Mouse (Mus musculus) liver, postnatal 0 days (tissue): ENCODE measurements at regions not wholly inside any gene's neighbourhood (a gene's known extent, or its start where the extent isn't known, plus 50 kb on each side); places are given as distances from the start of the nearest gene placed in this dataset.

Experiments
- ATAC-seq: fragments of 200-750 bp; cut with Nextera tagmentation; 2 replicates; pipeline ENCODE4 v1.8.0; 2017; ENCODE audit warnings: mild to moderate bottlenecking, moderate library complexity
- DNase-seq: peaks from one replicate; pipeline ENCODE4 v3.0.0-alpha.2; 2016
- H3K27ac ChIP-seq: fragments of 300-500 bp; sonication (generic); 2 replicates; pipeline ENCODE4 v1.5.1; 2014; ENCODE audit warnings: antibody characterized with exemption, moderate library complexity, mild to moderate bottlenecking, low read depth
- H3K27me3 ChIP-seq: fragments of 300-500 bp; sonication (generic); 2 replicates; pipeline ENCODE4 v1.6.1; 2014; ENCODE audit warnings: low read length, control low read depth, mixed read lengths; ENCODE audit not compliant: insufficient read depth
- H3K36me3 ChIP-seq: fragments of 300-500 bp; sonication (generic); replicated peaks from 2 replicates; pipeline ENCODE4 v1.6.1; 2014; ENCODE audit warnings: mild to moderate bottlenecking, control low read depth, low read length, moderate library complexity, mixed read lengths; ENCODE audit not compliant: insufficient read depth
- H3K4me1 ChIP-seq: fragments of 300-500 bp; sonication (generic); 2 replicates; pipeline ENCODE4 v1.6.1; 2014; ENCODE audit warnings: antibody characterized with exemption, mild to moderate bottlenecking, control low read depth; ENCODE audit not compliant: insufficient read depth
- H3K4me2 ChIP-seq: fragments of 300-500 bp; sonication (generic); 2 replicates; pipeline ENCODE4 v1.6.1; 2014; ENCODE audit warnings: low read depth, mild to moderate bottlenecking, low read length, moderate library complexity, mixed read lengths
- H3K4me3 ChIP-seq: fragments of 300-500 bp; sonication (generic); 2 replicates; pipeline ENCODE4 v1.5.1; 2014; ENCODE audit warnings: low read depth, low read length
- H3K9ac ChIP-seq: fragments of 300-500 bp; sonication (generic); replicated peaks from 2 replicates; pipeline ENCODE4 v1.6.1; 2014; ENCODE audit warnings: mild to moderate bottlenecking, moderate library complexity
- H3K9me3 ChIP-seq: fragments of 300-500 bp; sonication (generic); 2 replicates; pipeline ENCODE4 v1.6.1; 2016; ENCODE audit warnings: mild to moderate bottlenecking, control low read depth, low read length, mixed read lengths
- CTCF ChIP-seq: sonication (generic); IDR thresholded peaks from 2 replicates; pipeline ENCODE4 v1.5.1; 2016; ENCODE audit warnings: antibody characterized with exemption, low read depth
- EP300 ChIP-seq: IDR thresholded peaks from 2 replicates; pipeline ENCODE4 v1.6.1; 2016; ENCODE audit warnings: antibody characterized with exemption, low read depth, mild to moderate bottlenecking
- WGBS: fragments of 180-500 bp; shearing (Covaris S2); extraction: QIAGEN DNeasy Blood & Tissue Kit; methylation state at CpG from one replicate; pipeline ENCODE4 v1.1.7; 2014; ENCODE audit not compliant: insufficient replicate concordance; 5-methylcytosine and 5-hydroxymethylcytosine counted together

- Histone ChIP-seq H3K9me3 (no peaks in the 10 kb centered on the region), H3K4me3 (no peak overlapping the region), H3K4me2 (no peak overlapping the region), H3K4me1 (no peaks in the 10 kb centered on the region), H3K27ac (no peak overlapping the region), H3K36me3 (no peaks in the 10 kb centered on the region), H3K9ac (no peak overlapping the region), H3K27me3 (no peaks in the 10 kb centered on the region)
- ATAC-seq (no peak), DNase-seq (no peak)
- TF ChIP-seq EP300: no peak
- no peak for TF ChIP-seq CTCF
- 68% methylated on average over 9 of the region's 9 CpGs for WGBS
These were observed 277.2 kb upstream of the Tshz3 start for GRCm38 (mm10) chr7:36420741-36421140.

- no peak overlapping the region for H3K4me2 ChIP-seq
- H3K27me3 ChIP-seq: no peaks in the 10 kb centered on the region
- H3K36me3 ChIP-seq: no peaks in the 10 kb centered on the region
- no peak for ATAC-seq
- no peak overlapping the region for H3K27ac ChIP-seq
- H3K9me3 ChIP-seq: no peaks in the 10 kb centered on the region
- no peak for DNase-seq
- TF ChIP-seq EP300 (no peak), CTCF (no peak)
- 59% methylated on average over 6 of the region's 6 CpGs for WGBS
- H3K4me3 ChIP-seq: no peak overlapping the region
- H3K9ac ChIP-seq: no peak overlapping the region
- H3K4me1 ChIP-seq: no peaks in the 10 kb centered on the region
These were observed 248.6 kb upstream of the Tshz3 start for GRCm38 (mm10) chr7:36449181-36449915.

GRCm38 (mm10) chr7:36453816-36454215 is 244.1 kb upstream of the Tshz3 start:
- TF ChIP-seq CTCF: no peak
- TF ChIP-seq EP300: no peak
- H3K4me1 ChIP-seq: no peaks in the 10 kb centered on the region
- DNase-seq: no peak
- H3K9me3 ChIP-seq: no peaks in the 10 kb centered on the region
- no peak overlapping the region for H3K9ac ChIP-seq
- no peak overlapping the region for H3K4me3 ChIP-seq
- H3K27ac ChIP-seq: no peak overlapping the region
- H3K27me3 ChIP-seq: no peaks in the 10 kb centered on the region
- H3K36me3 ChIP-seq: no peaks in the 10 kb centered on the region
- peak; percentile 70 for ATAC-seq
- WGBS: 62% methylated on average over 4 of the region's 4 CpGs
- no peak overlapping the region for H3K4me2 ChIP-seq

- no peak for DNase-seq
- no peaks in the 10 kb centered on the region for H3K4me1 ChIP-seq
- no peak overlapping the region for H3K4me2 ChIP-seq
- H3K9me3 ChIP-seq: no peaks in the 10 kb centered on the region
- no peak overlapping the region for H3K27ac ChIP-seq
- no peaks in the 10 kb centered on the region for H3K27me3 ChIP-seq
- 85% methylated on average over 6 of the region's 6 CpGs for WGBS
- TF ChIP-seq CTCF (no peak), EP300 (no peak)
- no peak for ATAC-seq
- no peak overlapping the region for H3K9ac ChIP-seq
- H3K4me3 ChIP-seq: no peak overlapping the region
- H3K36me3 ChIP-seq: no peaks in the 10 kb centered on the region
These were observed 241.8 kb upstream of the Tshz3 start for GRCm38 (mm10) chr7:36456080-36456479.

- Histone ChIP-seq H3K4me3 (no peak overlapping the region), H3K9ac (no peak overlapping the region), H3K36me3 (no peaks in the 10 kb centered on the region), H3K27ac (no peak overlapping the region), H3K4me2 (no peak overlapping the region), H3K4me1 (no peaks in the 10 kb centered on the region), H3K27me3 (no peaks in the 10 kb centered on the region), H3K9me3 (no peaks in the 10 kb centered on the region)
- DNase-seq (no peak), ATAC-seq (no peak)
- TF ChIP-seq EP300 (no peak), CTCF (no peak)
- 70% methylated on average over 5 of the region's 5 CpGs for WGBS
These were observed 235.5 kb upstream of the Tshz3 start for GRCm38 (mm10) chr7:36462422-36462833.

GRCm38 (mm10) chr7:36469386-36469785 is 228.5 kb upstream of the Tshz3 start:
- H3K4me1 ChIP-seq: no peaks in the 10 kb centered on the region
- H3K9me3 ChIP-seq: no peaks in the 10 kb centered on the region
- DNase-seq: no peak
- no peak for ATAC-seq
- no peak overlapping the region for H3K27ac ChIP-seq
- no peak overlapping the region for H3K4me2 ChIP-seq
- no peaks in the 10 kb centered on the region for H3K36me3 ChIP-seq
- H3K27me3 ChIP-seq: no peaks in the 10 kb centered on the region
- no peak overlapping the region for H3K4me3 ChIP-seq
- TF ChIP-seq EP300 (no peak), CTCF (no peak)
- H3K9ac ChIP-seq: no peak overlapping the region

GRCm38 (mm10) chr7:36473532-36473931 is 224.4 kb upstream of the Tshz3 start:
- no peak overlapping the region for H3K27ac ChIP-seq
- no peak overlapping the region for H3K9ac ChIP-seq
- H3K4me2 ChIP-seq: no peak overlapping the region
- H3K27me3 ChIP-seq: no peaks in the 10 kb centered on the region
- TF ChIP-seq CTCF: no peak
- TF ChIP-seq EP300: no peak
- no peaks in the 10 kb centered on the region for H3K9me3 ChIP-seq
- DNase-seq (no peak), ATAC-seq (no peak)
- 62% methylated on average over 2 of the region's 2 CpGs for WGBS
- no peak overlapping the region for H3K4me3 ChIP-seq
- H3K4me1 ChIP-seq: no peaks in the 10 kb centered on the region
- H3K36me3 ChIP-seq: no peaks in the 10 kb centered on the region
